In the genomic region with DNA sequence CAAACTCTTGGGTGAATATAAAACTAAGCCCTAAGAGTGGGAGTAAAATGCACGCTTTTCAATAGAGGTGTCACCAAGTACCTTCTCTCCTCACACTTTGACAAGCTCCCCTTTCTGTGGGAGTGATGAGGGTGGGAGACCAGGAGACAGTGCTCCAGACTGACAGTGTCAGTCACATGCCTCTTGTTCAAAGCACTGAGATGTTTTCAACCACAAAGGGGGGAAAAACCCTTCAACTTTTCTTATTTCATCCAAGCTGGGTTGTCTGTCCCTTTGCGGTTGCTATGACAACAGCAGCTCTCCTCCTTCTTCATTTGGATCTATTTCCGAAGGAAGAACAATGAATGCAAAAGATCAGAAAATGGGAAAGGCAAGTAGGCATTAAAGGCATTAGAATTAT, we compare ENCODE assay signal across 18 mouse cellular contexts.
DNase-seq lines count a peak whose midpoint lies in the region; ATAC-seq and TF ChIP-seq lines count a peak whose summit lies in the region.
"Had no signal": no experiment of that assay in that cellular context is flagged by ENCODE, and none has a peak within 500 bp of the region (broad histone marks: within the 10 kb centered on the region; RNA-seq: fewer than 3 reads in every experiment).

No protein-coding gene starts in this region.

- WGBS in forebrain, embryonic 15.5 days: 30% methylated on average over 3 of the region's 3 CpGs
- 46% methylated on average over 3 of the region's 3 CpGs for WGBS in forebrain, embryonic 11.5 days
- 39% methylated on average over 3 of the region's 3 CpGs for WGBS in hindbrain, embryonic 16.5 days
- 22% methylated on average over 3 of the region's 3 CpGs for WGBS in midbrain, postnatal 0 days

- no peaks in the 10 kb centered on the region for H3K36me3 ChIP-seq in forebrain, embryonic 15.5 days
- no peaks in the 10 kb centered on the region for H3K36me3 ChIP-seq in forebrain, embryonic 11.5 days (ENCODE audit: control insufficient read depth, insufficient read depth, low read length)
- no peaks in the 10 kb centered on the region for H3K36me3 ChIP-seq in hindbrain, embryonic 16.5 days (ENCODE audit: control insufficient read depth, insufficient read depth, low read length)
- no peaks in the 10 kb centered on the region for H3K36me3 ChIP-seq in midbrain, postnatal 0 days (ENCODE audit: insufficient read depth, low read length)
- H3K36me3 ChIP-seq: embryonic facial prominence, embryonic 13.5 days; liver, embryonic 12.5 days had no signal

- H3K4me2 ChIP-seq in forebrain, embryonic 15.5 days (replicated peaks): no peak overlapping the region
- H3K4me2 ChIP-seq in forebrain, embryonic 11.5 days (ENCODE audit: low read depth, low read length, severe bottlenecking): no peak overlapping the region
- H3K4me2 ChIP-seq in hindbrain, embryonic 16.5 days (ENCODE audit: low read length): no peak overlapping the region
- no peak overlapping the region for H3K4me2 ChIP-seq in midbrain, postnatal 0 days (ENCODE audit: low read depth, low read length, poor library complexity, severe bottlenecking)
- H3K4me2 ChIP-seq: embryonic facial prominence, embryonic 13.5 days; liver, embryonic 12.5 days had no signal

- H3K4me3 ChIP-seq in forebrain, embryonic 15.5 days: no peak overlapping the region
- no peak overlapping the region for H3K4me3 ChIP-seq in forebrain, embryonic 11.5 days (ENCODE audit: low read depth, low read length)
- no peak overlapping the region for H3K4me3 ChIP-seq in hindbrain, embryonic 16.5 days (ENCODE audit: low read length)
- H3K4me3 ChIP-seq in midbrain, postnatal 0 days (ENCODE audit: low read depth, low read length): no peak overlapping the region
- H3K4me3 ChIP-seq: embryonic facial prominence, embryonic 13.5 days; liver, embryonic 12.5 days had no signal

- 0 out of 2 replicates have a peak overlapping the region, but pooled peaks have one; percentile 9 for H3K27ac ChIP-seq in forebrain, embryonic 15.5 days (replicated peaks)
- H3K27ac ChIP-seq in forebrain, embryonic 11.5 days (ENCODE audit: low read depth, low read length): no peak overlapping the region
- H3K27ac ChIP-seq in hindbrain, embryonic 16.5 days (ENCODE audit: low read depth, low read length): peak overlapping the region; percentile 8; the same call in 1 of the 2 replicates
- no peak overlapping the region for H3K27ac ChIP-seq in midbrain, postnatal 0 days (ENCODE audit: low read depth, low read length)
- H3K27ac ChIP-seq: embryonic facial prominence, embryonic 13.5 days; liver, embryonic 12.5 days had no signal

- ATAC-seq in forebrain, embryonic 15.5 days (replicated peaks): peak; percentile 48; the same call in 1 of the 2 replicates
- no peak for ATAC-seq in forebrain, embryonic 11.5 days (replicated peaks; ENCODE audit: low FRiP score)
- no peak for ATAC-seq in hindbrain, embryonic 16.5 days
- ATAC-seq in midbrain, postnatal 0 days (ENCODE audit: low FRiP score): no peak
- ATAC-seq: intestine, postnatal 0 days; liver, embryonic 12.5 days had no signal

- no peak overlapping the region for H3K9ac ChIP-seq in forebrain, embryonic 15.5 days (replicated peaks)
- no peak overlapping the region for H3K9ac ChIP-seq in forebrain, embryonic 11.5 days (ENCODE audit: low read length)
- H3K9ac ChIP-seq in hindbrain, embryonic 16.5 days (ENCODE audit: low read depth, low read length): no peak overlapping the region
- no peak overlapping the region for H3K9ac ChIP-seq in midbrain, postnatal 0 days (replicated peaks; ENCODE audit: low read length, poor library complexity, severe bottlenecking)
- H3K9ac ChIP-seq: embryonic facial prominence, embryonic 13.5 days; liver, embryonic 12.5 days had no signal

- no peaks in the 10 kb centered on the region for H3K9me3 ChIP-seq in forebrain, embryonic 15.5 days
- H3K9me3 ChIP-seq in forebrain, embryonic 11.5 days (ENCODE audit: control insufficient read depth, low read length): no peaks in the 10 kb centered on the region
- H3K9me3 ChIP-seq in hindbrain, embryonic 16.5 days (ENCODE audit: control insufficient read depth, low read length): no peaks in the 10 kb centered on the region
- H3K9me3 ChIP-seq in midbrain, postnatal 0 days (ENCODE audit: low read length): no peaks in the 10 kb centered on the region
- H3K9me3 ChIP-seq: embryonic facial prominence, embryonic 13.5 days; liver, embryonic 12.5 days had no signal

- intact Hi-C loops in left cerebral cortex, postnatal 4 days (cut with DNase I): no loop called here

- no peak for TF ChIP-seq CTCF in midbrain, postnatal 0 days (IDR thresholded peaks at IDR 0.05)

- DNase-seq in forebrain, embryonic 11.5 days (ENCODE audit: low spot score): no peak
- peak; percentile 11 to 53 for DNase-seq in left cerebral cortex, adult 9 months (ENCODE audit: low spot score in 2 of 2)
- DNase-seq in left cerebral cortex, postnatal 4 days: no peak
- DNase-seq in midbrain, postnatal 0 days (ENCODE audit: low spot score): peak; percentile 30
- DNase-seq in spleen, postnatal 4 days (ENCODE audit: low spot score in 2 of 2): no peak
- DNase-seq in adrenal gland, postnatal 4 days (ENCODE audit: low spot score in 2 of 2): no peak
- DNase-seq: adrenal gland, adult 2 months; B cell, adult 2 months; cerebellum, adult 9-11 months; heart, postnatal 14 days; kidney, postnatal 10 days; lung, postnatal 36 days; thymus, postnatal 14 days had no signal

- H3K4me1 ChIP-seq in forebrain, embryonic 15.5 days: peaks cover 7% of the 10 kb centered on the region
- H3K4me1 ChIP-seq in forebrain, embryonic 11.5 days (replicated peaks; ENCODE audit: control insufficient read depth, insufficient read depth, low read length): peaks cover 2% of the 10 kb centered on the region; the same call in 1 of the 2 replicates
- peaks cover 4% of the 10 kb centered on the region for H3K4me1 ChIP-seq in hindbrain, embryonic 16.5 days (ENCODE audit: control insufficient read depth, insufficient read depth, low read depth, low read length)
- H3K4me1 ChIP-seq in midbrain, postnatal 0 days (ENCODE audit: insufficient read depth, low read length): no peaks in the 10 kb centered on the region; the same call in 1 of the 2 replicates
- H3K4me1 ChIP-seq: liver, embryonic 12.5 days had no signal

- no peaks in the 10 kb centered on the region for H3K27me3 ChIP-seq in forebrain, embryonic 15.5 days
- H3K27me3 ChIP-seq in forebrain, embryonic 11.5 days (ENCODE audit: control insufficient read depth, insufficient read depth, low read length): no peaks in the 10 kb centered on the region
- H3K27me3 ChIP-seq in hindbrain, embryonic 16.5 days (replicated peaks; ENCODE audit: control insufficient read depth, insufficient read depth, low read length): no peaks in the 10 kb centered on the region
- no peaks in the 10 kb centered on the region for H3K27me3 ChIP-seq in midbrain, postnatal 0 days (ENCODE audit: insufficient read depth, low read length)
- H3K27me3 ChIP-seq: embryonic facial prominence, embryonic 13.5 days; liver, embryonic 12.5 days had no signal

Comparison
In these comparisons a context has a peak if more than half of its experiments do, and no peak if none do; other contexts are left out.
1. H3K27ac ChIP-seq: peak in forebrain, embryonic 15.5 days (single experiment) and hindbrain, embryonic 16.5 days (single experiment); none in forebrain, embryonic 11.5 days (single experiment) and midbrain, postnatal 0 days (single experiment).
2. DNase-seq: peak in left cerebral cortex, adult 9 months (2 of 2) and midbrain, postnatal 0 days (single experiment); none in forebrain, embryonic 11.5 days (single experiment), left cerebral cortex, postnatal 4 days (single experiment), spleen, postnatal 4 days (0 of 2) and adrenal gland, postnatal 4 days (0 of 2).